Mouse (Mus musculus): ENCODE measurements around the gene BC030867.

DNA sequence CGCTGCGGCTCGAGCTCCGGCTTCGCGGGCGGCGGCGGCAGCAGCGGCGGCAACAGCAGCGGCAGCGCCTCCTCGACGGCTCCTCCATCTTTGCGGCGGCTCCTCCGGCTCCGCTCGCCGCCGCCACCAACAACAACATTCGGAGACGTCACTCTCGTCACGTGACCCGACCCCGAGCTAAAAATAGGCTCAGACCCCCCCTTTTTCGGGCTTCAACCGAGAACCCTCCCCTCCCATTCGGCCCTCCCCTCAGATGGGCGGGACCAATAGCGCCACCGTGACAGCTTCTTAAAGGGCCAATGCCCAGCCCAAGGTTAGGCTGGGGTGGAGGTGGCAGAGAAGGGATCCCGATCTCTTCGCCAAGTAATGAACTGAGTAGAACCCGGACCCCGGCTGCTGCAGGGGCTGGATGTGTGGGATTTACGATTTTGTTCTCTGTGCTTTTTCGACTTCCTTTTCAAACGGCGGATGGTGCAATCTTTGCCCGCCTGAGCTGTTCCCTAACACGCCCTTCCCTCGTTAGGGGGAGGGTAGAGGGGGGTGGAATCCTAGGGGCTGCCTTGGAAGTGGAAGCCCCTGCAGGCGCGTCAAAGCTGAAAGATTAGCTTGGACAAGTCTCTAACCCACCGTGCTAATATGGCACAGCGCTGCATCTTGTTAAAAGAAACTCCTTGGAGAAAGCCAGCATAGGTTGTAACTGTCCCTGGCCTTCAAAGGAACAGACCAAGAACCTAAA lies 18.5 kb upstream of the BC030867 start, which contains the start of gene Hdac5:
- TF ChIP-seq CTCF (conservative IDR thresholded peaks at IDR 0.05; ENCODE audit: low read length) (no peak; the same call in 1 of the 2 replicates), NANOG (IDR thresholded peaks at IDR 0.05; ENCODE audit: borderline replicate concordance, low read length) (no peak), POU5F1 (IDR thresholded peaks at IDR 0.05; ENCODE audit: borderline replicate concordance, low read length) (no peak)
